Mouse (Mus musculus) MEL (cell line): ENCODE measurements around the gene Rhox2c. TPM values are rescaled to one million over a fixed set of nuclear protein-coding genes. Genes with fewer than 3 reads are reported as not detected.
"Not testable (repeated sequence)": the region's sequence is repeated elsewhere in the genome, so short reads cannot be mapped to it uniquely, and the experiment has no call there.

Source experiments
- DNase-seq: peaks from one replicate; pipeline ENCODE4 v3.0.0; 2011; ENCODE audit warnings: low read depth, low spot score
- H3K27ac ChIP-seq: 2 replicates; pipeline ENCODE4 v1.5.1; 2012; ENCODE audit warnings: low read depth, mild to moderate bottlenecking, control low read depth, low read length, moderate library complexity; ENCODE audit not compliant: control insufficient read depth
- H3K27me3 ChIP-seq, 2 experiments: fragments of 150-350 bp in 1 of 2; sonication (generic) in 1 of 2; 2 replicates each; pipeline ENCODE4 v1.6.1; 2012; ENCODE audit warnings: low read length in 2 of 2, mild to moderate bottlenecking in 2 of 2, improper control_type of control experiment in 1 of 2, moderate library complexity in 1 of 2; ENCODE audit not compliant: insufficient read depth in 2 of 2, control insufficient read depth in 1 of 2
- H3K36me3 ChIP-seq, 2 experiments: 2 replicates each; pipeline ENCODE4 v1.6.1; 2012 to 2014; ENCODE audit warnings: low read length in 2 of 2, improper control_type of control experiment in 1 of 2, inconsistent platforms in 1 of 2, mild to moderate bottlenecking in 1 of 2; ENCODE audit not compliant: insufficient read depth in 2 of 2, control insufficient read depth in 1 of 2
- H3K4me1 ChIP-seq, 2 experiments: fragments of 150-350 bp in 1 of 2; sonication (generic) in 1 of 2; 2 replicates each; pipeline ENCODE4 v1.6.1; 2012; ENCODE audit warnings: low read length in 2 of 2, improper control_type of control experiment in 1 of 2, mild to moderate bottlenecking in 1 of 2; ENCODE audit not compliant: insufficient read depth in 2 of 2, control insufficient read depth in 1 of 2
- H3K4me3 ChIP-seq, 2 experiments: fragments of 150-350 bp in 1 of 2; sonication (generic) in 1 of 2; 2 replicates each; pipeline ENCODE4 v1.5.1; 2012; ENCODE audit warnings: low read depth in 2 of 2, low read length in 2 of 2, mild to moderate bottlenecking in 2 of 2, moderate library complexity in 2 of 2, control low read depth in 1 of 2, improper control_type of control experiment in 1 of 2; ENCODE audit not compliant: control insufficient read depth in 1 of 2, insufficient read depth in 1 of 2
- H3K79me2 ChIP-seq: 2 replicates; pipeline ENCODE4 v1.6.1; 2012; ENCODE audit warnings: mild to moderate bottlenecking, low read length, moderate library complexity; ENCODE audit not compliant: control insufficient read depth, poor library complexity, insufficient read depth
- H3K9ac ChIP-seq: 2 replicates; pipeline ENCODE4 v1.6.1; 2012; ENCODE audit warnings: low read depth, mild to moderate bottlenecking, control low read depth, low read length, moderate library complexity; ENCODE audit not compliant: control insufficient read depth, poor library complexity, severe bottlenecking
- H3K9me3 ChIP-seq: fragments of 150-350 bp; sonication (generic); replicated peaks from 2 replicates; pipeline ENCODE4 v1.6.1; 2012; ENCODE audit warnings: mild to moderate bottlenecking, low read length, improper control_type of control experiment, moderate library complexity; ENCODE audit not compliant: insufficient read depth
- polyA plus RNA-seq, 2 experiments: library from polyadenylated mRNA; stranded (reverse) in 1 of 2; unstranded in 1 of 2; fragments of >175 nt in 1 of 2; fragments of >200 nt in 1 of 2; gene quantifications; 2 replicates each; pipeline versions ENCODE4 v1.2.1 to v1.2.4; 2012; ENCODE audit warnings: low replicate concordance in 2 of 2, low read depth in 1 of 2; ENCODE audit not compliant: insufficient read length in 2 of 2, insufficient read depth in 1 of 2, missing spikeins in 1 of 2
- total RNA-seq: library from RNA; depleted of rRNA; stranded (reverse); fragments of 300-350 nt; gene quantifications from 2 replicates; pipeline ENCODE4 v1.2.3, GENCODE M21; 2012; rRNA removed

The Rhox2c gene
- total RNA-seq (not detected in 2 replicates), polyA plus RNA-seq (not detected)

GRCm38 (mm10) chrX:37453380-37453779 lies at the start of gene Rhox2c:
Gene Rhox2c, plus strand, starts transcription at chrX:37453680.
- H3K9me3 ChIP-seq, DNase-seq, H3K4me3 ChIP-seq, H3K79me2 ChIP-seq, H3K9ac ChIP-seq, H3K4me1 ChIP-seq, H3K36me3 ChIP-seq, H3K27me3 ChIP-seq, H3K27ac ChIP-seq: not testable (repeated sequence)

- H3K9ac ChIP-seq, H3K9me3 ChIP-seq, H3K27ac ChIP-seq, H3K27me3 ChIP-seq, H3K79me2 ChIP-seq, H3K4me3 ChIP-seq, DNase-seq, H3K4me1 ChIP-seq, H3K36me3 ChIP-seq: not testable (repeated sequence)
Measured at GRCm38 (mm10) chrX:37411767-37412166, 41.7 kb upstream of the Rhox2c start, which contains the start of gene Rhox2b. Gene Rhox2b, plus strand, starts transcription at chrX:37412067.

GRCm38 (mm10) chrX:37432194-37432593 lies 21.3 kb upstream of the Rhox2c start, which contains the start of gene Rhox4b:
Gene Rhox4b, plus strand, starts transcription at chrX:37432494.
- H3K36me3 ChIP-seq, H3K27me3 ChIP-seq, H3K9me3 ChIP-seq, H3K4me3 ChIP-seq, DNase-seq, H3K9ac ChIP-seq, H3K4me1 ChIP-seq, H3K79me2 ChIP-seq, H3K27ac ChIP-seq: not testable (repeated sequence)

GRCm38 (mm10) chrX:37458285-37458684 lies 4.8 kb downstream of the Rhox2c start, which contains the start of gene Rhox3c:
Gene Rhox3c, plus strand, starts transcription at chrX:37458585.
- H3K36me3 ChIP-seq, H3K9ac ChIP-seq, H3K27me3 ChIP-seq, DNase-seq, H3K27ac ChIP-seq, H3K4me1 ChIP-seq, H3K9me3 ChIP-seq, H3K79me2 ChIP-seq, H3K4me3 ChIP-seq: not testable (repeated sequence)

- H3K4me3 ChIP-seq, H3K9ac ChIP-seq, H3K9me3 ChIP-seq, H3K4me1 ChIP-seq, DNase-seq, H3K27me3 ChIP-seq, H3K79me2 ChIP-seq, H3K36me3 ChIP-seq, H3K27ac ChIP-seq: not testable (repeated sequence)
Measured at GRCm38 (mm10) chrX:37480037-37480436, 26.6 kb downstream of the Rhox2c start, which contains the start of gene Rhox4c. Gene Rhox4c, plus strand, starts transcription at chrX:37480337.

GRCm38 (mm10) chrX:37514059-37514458 lies 60.6 kb downstream of the Rhox2c start, which contains the start of gene Rhox4d:
Gene Rhox4d, plus strand, starts transcription at chrX:37514359.
- H3K36me3 ChIP-seq = not testable (repeated sequence)

More at GRCm38 (mm10) chrX:37514059-37514458, 60.6 kb downstream of the Rhox2c start, which contains the start of gene Rhox4d:
- H3K27me3 ChIP-seq, H3K9me3 ChIP-seq, H3K9ac ChIP-seq, H3K4me3 ChIP-seq, H3K27ac ChIP-seq, DNase-seq, H3K79me2 ChIP-seq, H3K4me1 ChIP-seq: not testable (repeated sequence)
